Mouse (Mus musculus): Measurements from ENCODE around the gene Mab21l1. TPM values are rescaled to one million over a fixed set of nuclear protein-coding genes. Genes with fewer than 3 reads are reported as not detected.
A peak's percentile ranks its signal among the peaks of the same experiment; 100 is the strongest.

Mab21l1 gene
- total and polyA plus RNA-seq, 3 experiments, result 0.09 to 0.16 (median 0.13) TPM

DNA sequence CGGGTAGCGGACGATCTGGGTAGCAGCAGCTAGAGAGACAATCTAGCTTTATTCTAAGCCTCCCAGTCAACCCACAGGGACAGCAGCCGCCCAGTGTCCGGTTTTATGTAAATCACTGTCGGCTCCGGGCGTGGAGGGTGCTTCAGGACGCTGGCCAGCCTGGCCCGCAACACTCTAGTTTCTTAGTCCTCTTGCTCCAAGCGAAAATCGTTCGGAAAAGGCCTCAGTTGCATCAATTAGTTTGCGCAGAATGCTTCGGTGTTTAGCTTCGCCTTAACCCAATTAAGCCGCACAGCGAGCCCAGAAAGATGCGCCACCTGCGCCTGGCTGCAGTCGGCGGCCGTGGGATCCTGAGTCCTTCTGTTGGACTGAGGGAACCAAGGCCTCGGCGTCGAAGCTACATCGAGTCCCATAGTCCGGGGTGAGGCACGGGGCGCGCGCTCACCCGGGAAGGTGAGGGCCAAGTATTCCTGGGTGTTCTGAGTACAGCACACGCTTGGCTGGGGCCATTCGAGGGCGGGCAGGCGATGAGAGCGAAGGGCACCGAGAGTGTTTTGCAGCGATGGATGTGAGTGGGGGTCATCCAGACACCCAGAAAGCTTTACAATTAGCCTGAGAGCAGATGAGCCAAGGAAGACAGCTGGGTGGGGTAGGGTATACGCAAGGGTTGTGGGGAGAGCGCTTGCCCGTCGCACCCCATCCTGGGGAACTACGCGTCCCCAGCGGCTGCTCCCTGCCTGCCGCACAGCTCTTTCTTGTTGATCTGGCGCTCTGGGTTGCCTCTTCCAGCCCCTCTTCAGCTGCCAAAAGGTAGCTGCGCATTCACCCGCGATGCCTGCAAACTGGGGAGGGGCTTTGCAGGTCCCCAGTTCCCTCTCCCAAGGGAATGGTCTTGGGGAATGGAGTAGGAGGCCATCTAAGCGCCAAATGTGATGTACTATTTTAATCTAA, 1.9 kb upstream of the Mab21l1 start:
- H3K27ac ChIP-seq, result no peak overlapping the region
- 49% methylated on average over 53 of the region's 53 CpGs for WGBS
- H3K4me1 ChIP-seq (ENCODE audit: control insufficient read depth, insufficient read depth, low read length), result no peaks in the 10 kb centered on the region; the same call in 1 of the 2 replicates
- peak; percentile 18 to 36 for DNase-seq
- intact Hi-C loops (cut with DNase I), result loop anchor here (10.0 kb wide), 2 partner anchors 256 to 406 kb away; no protein-coding TSS in a partner anchor
- H3K36me3 ChIP-seq (ENCODE audit: control insufficient read depth, insufficient read depth, low read length), result no peaks in the 10 kb centered on the region
- TF ChIP-seq POLR2A (IDR thresholded peaks at IDR 0.05; ENCODE audit: insufficient read depth, low read depth, low read length) (no peak), EP300 (IDR thresholded peaks at IDR 0.05; ENCODE audit: insufficient read depth, low read depth, low read length) (no peak), CTCF (IDR thresholded peaks at IDR 0.05) (no peak)
- no peak overlapping the region for H3K9ac ChIP-seq (ENCODE audit: low read depth, low read length)
- H3K4me3 ChIP-seq, result peak overlapping the region; percentile 18; the same call in 1 of the 2 replicates
- H3K27me3 ChIP-seq (ENCODE audit: control insufficient read depth, insufficient read depth, low read length), result peaks cover 2% of the 10 kb centered on the region; the same call in 1 of the 2 replicates
- H3K79me2 ChIP-seq (replicated peaks; ENCODE audit: control insufficient read depth, insufficient read depth, low read length), result no peaks in the 10 kb centered on the region

DNA sequence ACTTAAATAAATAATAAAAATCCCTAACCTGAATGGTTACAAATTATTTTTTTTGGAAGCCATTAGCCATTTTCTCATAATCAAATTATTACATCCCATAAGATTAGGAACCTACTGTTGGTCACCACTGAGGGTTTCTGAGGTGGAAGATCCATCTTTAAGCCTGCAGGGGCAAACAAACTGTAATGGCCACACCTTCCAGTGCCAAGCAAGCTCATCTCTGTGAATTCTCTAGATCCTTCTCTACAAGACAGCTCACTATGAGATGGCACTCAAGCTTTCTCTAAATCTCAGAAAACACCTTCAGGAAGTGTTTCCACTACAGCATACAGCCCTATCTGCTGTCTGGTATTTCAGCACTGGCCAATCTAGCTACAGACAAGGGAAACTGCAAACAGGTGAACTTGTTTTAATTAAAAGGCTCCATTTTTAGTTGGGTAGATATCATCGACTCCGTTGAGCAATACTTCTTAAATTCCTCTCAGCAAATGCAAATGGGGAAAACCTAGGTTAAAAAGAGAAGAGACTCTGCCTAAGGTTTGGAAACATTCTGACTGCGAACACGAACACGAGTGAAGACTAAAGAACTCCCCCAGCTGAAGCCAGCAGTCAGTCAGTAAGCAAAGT, 768 bp upstream of the Mab21l1 start:
- WGBS, result 93% methylated on average over 5 of the region's 5 CpGs
- intact Hi-C loops (cut with DNase I), result loop anchor here (10.0 kb wide), 2 partner anchors 257 to 407 kb away; no protein-coding TSS in a partner anchor

DNA sequence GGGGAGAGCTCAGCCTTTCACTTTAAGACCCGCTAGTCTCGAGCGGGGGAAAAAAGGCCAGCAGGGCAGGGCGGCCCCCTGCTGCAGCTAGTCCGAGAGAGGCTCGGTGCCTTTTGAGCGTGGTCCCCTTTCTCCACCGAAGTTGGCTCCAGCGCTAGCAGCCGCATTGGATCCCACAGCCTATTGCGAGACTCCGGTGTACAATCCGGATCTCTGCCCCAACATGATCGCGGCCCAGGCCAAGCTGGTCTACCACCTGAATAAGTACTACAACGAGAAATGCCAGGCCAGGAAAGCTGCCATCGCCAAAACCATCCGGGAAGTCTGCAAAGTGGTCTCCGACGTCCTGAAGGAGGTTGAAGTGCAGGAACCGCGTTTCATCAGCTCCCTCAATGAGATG, 461 bp downstream of the Mab21l1 start:
- Histone ChIP-seq H3K4me1 (ENCODE audit: control insufficient read depth, insufficient read depth, low read length) (no peaks in the 10 kb centered on the region; the same call in 1 of the 2 replicates), H3K27ac (no peak overlapping the region), H3K27me3 (ENCODE audit: control insufficient read depth, insufficient read depth, low read length) (peaks cover 2% of the 10 kb centered on the region; the same call in 1 of the 2 replicates), H3K9ac (ENCODE audit: low read depth, low read length) (peak overlapping the region; percentile 19; the same call in 1 of the 2 replicates), H3K4me3 (peak overlapping the region; percentile 34), H3K79me2 (replicated peaks; ENCODE audit: control insufficient read depth, insufficient read depth, low read length) (no peaks in the 10 kb centered on the region), H3K36me3 (ENCODE audit: control insufficient read depth, insufficient read depth, low read length) (no peaks in the 10 kb centered on the region)
- intact Hi-C loops (cut with DNase I), result loop anchor here (10.0 kb wide), 2 partner anchors 258 to 408 kb away; no protein-coding TSS in a partner anchor
- WGBS, result 48% methylated on average over 22 of the region's 22 CpGs
- no peak for TF ChIP-seq CTCF (IDR thresholded peaks at IDR 0.05)
- TF ChIP-seq POLR2A (IDR thresholded peaks at IDR 0.05; ENCODE audit: insufficient read depth, low read depth, low read length), result no peak
- no peak for TF ChIP-seq EP300 (IDR thresholded peaks at IDR 0.05; ENCODE audit: insufficient read depth, low read depth, low read length)
- peak; percentile 12 to 40 for DNase-seq

More for the DNA sequence above, 768 bp upstream of the Mab21l1 start:
- Histone ChIP-seq H3K36me3 (ENCODE audit: control insufficient read depth, insufficient read depth, low read length) (no peaks in the 10 kb centered on the region), H3K79me2 (replicated peaks; ENCODE audit: control insufficient read depth, insufficient read depth, low read length) (no peaks in the 10 kb centered on the region), H3K4me1 (ENCODE audit: control insufficient read depth, insufficient read depth, low read length) (no peaks in the 10 kb centered on the region; the same call in 1 of the 2 replicates), H3K27ac (no peak overlapping the region), H3K27me3 (ENCODE audit: control insufficient read depth, insufficient read depth, low read length) (peaks cover 2% of the 10 kb centered on the region; the same call in 1 of the 2 replicates), H3K4me3 (no peak overlapping the region), H3K9ac (ENCODE audit: low read depth, low read length) (no peak overlapping the region)
- TF ChIP-seq CTCF (IDR thresholded peaks at IDR 0.05), result no peak
- no peak for TF ChIP-seq POLR2A (IDR thresholded peaks at IDR 0.05; ENCODE audit: insufficient read depth, low read depth, low read length)
- TF ChIP-seq EP300 (IDR thresholded peaks at IDR 0.05; ENCODE audit: insufficient read depth, low read depth, low read length), result no peak
- DNase-seq, result no peak

DNA sequence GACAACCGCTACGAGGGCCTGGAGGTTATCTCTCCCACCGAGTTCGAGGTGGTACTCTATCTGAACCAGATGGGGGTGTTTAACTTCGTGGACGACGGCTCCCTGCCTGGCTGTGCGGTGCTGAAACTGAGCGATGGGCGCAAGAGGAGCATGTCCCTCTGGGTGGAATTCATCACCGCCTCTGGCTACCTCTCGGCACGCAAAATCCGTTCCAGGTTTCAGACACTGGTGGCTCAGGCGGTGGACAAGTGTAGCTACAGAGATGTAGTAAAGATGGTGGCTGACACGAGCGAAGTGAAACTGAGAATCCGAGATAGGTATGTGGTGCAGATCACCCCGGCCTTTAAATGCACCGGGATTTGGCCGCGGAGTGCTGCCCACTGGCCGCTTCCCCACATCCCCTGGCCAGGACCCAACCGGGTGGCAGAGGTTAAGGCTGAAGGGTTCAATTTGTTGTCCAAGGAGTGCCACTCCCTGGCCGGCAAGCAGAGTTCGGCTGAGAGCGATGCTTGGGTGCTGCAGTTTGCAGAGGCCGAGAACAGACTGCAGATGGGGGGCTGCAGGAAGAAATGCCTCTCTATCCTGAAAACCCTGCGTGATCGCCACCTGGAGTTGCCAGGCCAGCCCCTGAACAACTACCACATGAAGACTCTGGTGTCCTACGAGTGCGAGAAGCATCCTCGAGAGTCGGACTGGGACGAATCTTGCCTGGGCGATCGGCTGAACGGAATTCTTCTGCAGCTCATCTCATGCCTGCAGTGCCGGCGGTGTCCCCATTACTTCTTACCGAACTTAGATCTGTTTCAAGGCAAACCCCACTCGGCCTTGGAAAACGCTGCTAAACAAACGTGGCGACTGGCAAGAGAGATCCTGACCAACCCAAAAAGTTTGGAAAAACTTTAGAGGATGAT, 1.1 kb downstream of the Mab21l1 start:
- 52% methylated on average over 45 of the region's 45 CpGs for WGBS
- Histone ChIP-seq H3K36me3 (ENCODE audit: control insufficient read depth, insufficient read depth, low read length) (no peaks in the 10 kb centered on the region), H3K27me3 (ENCODE audit: control insufficient read depth, insufficient read depth, low read length) (peaks cover 2% of the 10 kb centered on the region; the same call in 1 of the 2 replicates), H3K27ac (no peak overlapping the region), H3K4me3 (peak overlapping the region; percentile 34), H3K9ac (ENCODE audit: low read depth, low read length) (no peak overlapping the region), H3K4me1 (ENCODE audit: control insufficient read depth, insufficient read depth, low read length) (no peaks in the 10 kb centered on the region; the same call in 1 of the 2 replicates), H3K79me2 (replicated peaks; ENCODE audit: control insufficient read depth, insufficient read depth, low read length) (no peaks in the 10 kb centered on the region)
- TF ChIP-seq EP300 (IDR thresholded peaks at IDR 0.05; ENCODE audit: insufficient read depth, low read depth, low read length), result no peak
- no peak for TF ChIP-seq POLR2A (IDR thresholded peaks at IDR 0.05; ENCODE audit: insufficient read depth, low read depth, low read length)
- TF ChIP-seq CTCF (IDR thresholded peaks at IDR 0.05), result no peak
- DNase-seq, result peak; percentile 14 to 30
- intact Hi-C loops (cut with DNase I), result loop anchor here (10.0 kb wide), 2 partner anchors 259 to 409 kb away; no protein-coding TSS in a partner anchor

DNA sequence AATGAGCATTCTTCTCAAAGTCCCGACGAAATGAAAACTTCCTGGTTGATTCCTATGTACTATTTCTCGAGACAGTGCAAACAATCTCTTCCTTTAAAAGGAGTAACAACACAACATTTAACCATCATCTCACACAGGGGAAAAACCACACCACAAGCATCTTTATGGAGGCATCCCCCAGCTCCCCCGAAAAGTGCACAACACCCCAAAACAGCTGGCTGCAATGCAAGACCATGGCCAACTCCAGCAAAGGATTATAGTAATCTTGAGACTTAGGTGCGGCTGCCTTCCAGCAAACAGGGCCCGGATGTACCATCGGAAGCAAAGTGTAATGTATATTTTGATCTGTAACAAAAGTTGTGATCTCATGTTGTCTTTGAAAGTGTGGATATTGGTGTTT, 1.8 kb downstream of the Mab21l1 start:
- H3K79me2 ChIP-seq (replicated peaks; ENCODE audit: control insufficient read depth, insufficient read depth, low read length), result no peaks in the 10 kb centered on the region
- H3K36me3 ChIP-seq (ENCODE audit: control insufficient read depth, insufficient read depth, low read length), result no peaks in the 10 kb centered on the region
- no peak overlapping the region for H3K4me3 ChIP-seq
- H3K9ac ChIP-seq (ENCODE audit: low read depth, low read length), result no peak overlapping the region
- H3K27me3 ChIP-seq (ENCODE audit: control insufficient read depth, insufficient read depth, low read length), result peaks cover 2% of the 10 kb centered on the region; the same call in 1 of the 2 replicates
- no peak for DNase-seq
- no peaks in the 10 kb centered on the region; the same call in 1 of the 2 replicates for H3K4me1 ChIP-seq (ENCODE audit: control insufficient read depth, insufficient read depth, low read length)
- intact Hi-C loops (cut with DNase I), result loop anchor here (10.0 kb wide), 2 partner anchors 259 to 409 kb away; no protein-coding TSS in a partner anchor
- TF ChIP-seq CTCF (IDR thresholded peaks at IDR 0.05), result no peak
- no peak for TF ChIP-seq POLR2A (IDR thresholded peaks at IDR 0.05; ENCODE audit: insufficient read depth, low read depth, low read length)
- no peak for TF ChIP-seq EP300 (IDR thresholded peaks at IDR 0.05; ENCODE audit: insufficient read depth, low read depth, low read length)
- H3K27ac ChIP-seq, result no peak overlapping the region
- 68% methylated on average over 7 of the region's 7 CpGs for whole genome bisulfite sequencing

Measured in heart, adult 2 months (tissue).